8 mouse cellular contexts compared by ENCODE assay signal in the genomic region with DNA sequence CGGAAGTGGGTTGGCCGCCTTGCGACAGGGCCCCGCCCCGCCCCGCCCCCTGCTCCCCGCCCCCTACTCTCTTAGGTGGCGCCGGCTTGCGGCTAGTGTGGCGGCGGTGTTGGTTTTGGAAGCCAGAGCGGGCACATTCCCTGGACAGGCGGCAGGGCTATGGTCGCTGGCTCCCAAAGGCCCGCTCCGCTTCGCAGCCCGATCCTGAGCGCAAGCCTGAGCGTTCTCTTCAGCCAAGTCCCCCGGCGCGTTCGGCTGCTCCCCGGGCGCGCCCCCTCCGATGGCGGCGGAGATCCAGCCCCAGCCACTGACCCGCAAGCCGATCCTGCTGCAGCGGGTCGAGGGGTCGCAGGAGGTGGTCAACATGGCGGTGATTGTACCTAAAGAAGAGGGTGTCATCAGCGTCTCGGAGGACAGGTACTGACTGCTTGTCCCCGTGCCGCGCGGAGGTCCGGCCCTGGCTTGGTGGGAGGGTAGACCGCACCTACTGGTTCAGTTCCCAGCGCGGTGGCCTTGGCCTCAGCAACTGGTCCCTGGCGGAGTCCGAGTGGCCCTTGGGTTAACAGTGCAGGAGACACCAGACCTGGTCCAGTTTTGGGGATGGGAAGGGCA. TPM values are rescaled to one million over a fixed set of nuclear protein-coding genes. Genes with fewer than 3 reads are reported as not detected.
DNase-seq lines count a peak whose midpoint lies in the region; ATAC-seq and TF ChIP-seq lines count a peak whose summit lies in the region.

Gene Wdfy2 (plus strand): TSS at position 38 of the 612 bp plus-strand sequence.

- peaks cover 0 to 9% of the 10 kb centered on the region in 2 experiments for H3K36me3 ChIP-seq in CH12.LX (replicated peaks in 1 of 2; ENCODE audit: control insufficient read depth in 1 of 2, insufficient read depth in 1 of 2, low read length in 1 of 2)
- H3K36me3 ChIP-seq in MEL (ENCODE audit: control insufficient read depth in 1 of 2, insufficient read depth in 2 of 2, low read length in 2 of 2), result peaks cover 0 to 19% of the 10 kb centered on the region in 2 experiments; a peak in 2 of 4 replicates
- H3K36me3 ChIP-seq in embryonic facial prominence, embryonic 14.5 days (ENCODE audit: control insufficient read depth, insufficient read depth, low read length), result no peaks in the 10 kb centered on the region
- no peaks in the 10 kb centered on the region for H3K36me3 ChIP-seq in lung, postnatal 0 days (ENCODE audit: insufficient read depth, low read length)

- in situ Hi-C loops in CH12.LX (cut with MboI; ENCODE audit: low pct_ligation_motif_present, low pct_unique_long_range_greater_than_20kb, low sequenced_read_pairs), result no loop called here

- TF ChIP-seq RAD21 in CH12.LX (IDR thresholded peaks at IDR 0.05; ENCODE audit: low read depth, low read length) (no peak), MEL (IDR thresholded peaks at IDR 0.05; ENCODE audit: low read depth, low read length) (no peak)

- peak within 1 kb of the TSS; percentile 94 for H3K4me2 ChIP-seq in CH12.LX (ENCODE audit: insufficient read depth, low read depth, poor library complexity, severe bottlenecking)
- peak within 1 kb of the TSS; percentile 71 for H3K4me2 ChIP-seq in embryonic facial prominence, embryonic 14.5 days (ENCODE audit: low read depth, low read length)
- peak within 1 kb of the TSS; percentile 69 for H3K4me2 ChIP-seq in lung, postnatal 0 days (replicated peaks; ENCODE audit: low read depth, low read length)

- H3K4me3 ChIP-seq in CH12.LX (replicated peaks in 1 of 3; ENCODE audit: low read depth in 2 of 3, low read length in 2 of 3, poor library complexity in 1 of 3), result peak within 1 kb of the TSS; percentile 63 to 98 (median 73)
- H3K4me3 ChIP-seq in MEL (ENCODE audit: control insufficient read depth in 1 of 2, insufficient read depth in 1 of 2, low read depth in 2 of 2, low read length in 2 of 2), result peak within 1 kb of the TSS; percentile 95 to 99
- peak within 1 kb of the TSS; percentile 86 for H3K4me3 ChIP-seq in embryonic facial prominence, embryonic 14.5 days (ENCODE audit: low read depth, low read length)
- H3K4me3 ChIP-seq in lung, postnatal 0 days (ENCODE audit: low read depth, low read length), result peak within 1 kb of the TSS; percentile 97

- H3K79me2 ChIP-seq in CH12.LX (replicated peaks; ENCODE audit: control insufficient read depth, extremely low read depth, insufficient read depth, poor library complexity, severe bottlenecking) (no peaks in the 10 kb centered on the region; the same call in 1 of the 2 replicates), MEL (ENCODE audit: control insufficient read depth, insufficient read depth, low read length, poor library complexity) (no peaks in the 10 kb centered on the region; the same call in 1 of the 2 replicates)

- H3K9me3 ChIP-seq in CH12.LX (replicated peaks; ENCODE audit: low read length), result peaks cover 5% of the 10 kb centered on the region
- no peaks in the 10 kb centered on the region for H3K9me3 ChIP-seq in MEL (replicated peaks; ENCODE audit: insufficient read depth, low read length)
- H3K9me3 ChIP-seq in embryonic facial prominence, embryonic 14.5 days (ENCODE audit: control insufficient read depth, low read length), result no peaks in the 10 kb centered on the region
- H3K9me3 ChIP-seq in lung, postnatal 0 days (ENCODE audit: low read length), result no peaks in the 10 kb centered on the region

- H3K27me3 ChIP-seq in CH12.LX (replicated peaks), result no peaks in the 10 kb centered on the region
- no peaks in the 10 kb centered on the region for H3K27me3 ChIP-seq in MEL (ENCODE audit: control insufficient read depth in 1 of 2, insufficient read depth in 2 of 2, low read length in 2 of 2)
- no peaks in the 10 kb centered on the region for H3K27me3 ChIP-seq in embryonic facial prominence, embryonic 14.5 days (replicated peaks; ENCODE audit: control insufficient read depth, insufficient read depth, low read length)
- no peaks in the 10 kb centered on the region for H3K27me3 ChIP-seq in lung, postnatal 0 days (replicated peaks; ENCODE audit: insufficient read depth, low read length)

- 0 out of 4 replicates have a peak, but pooled peaks of 1 of the 2 experiments have one; percentile 4 for TF ChIP-seq CTCF in CH12.LX (conservative IDR thresholded peaks at IDR 0.05 in 1 of 2, IDR thresholded peaks at IDR 0.05 in 1 of 2; ENCODE audit: low read depth in 2 of 2, low read length in 2 of 2)
- TF ChIP-seq CTCF in MEL (IDR thresholded peaks at IDR 0.05 in 2 of 3, conservative IDR thresholded peaks at IDR 0.05 in 1 of 3; ENCODE audit: control insufficient read depth in 1 of 3, insufficient read depth in 1 of 3, low read depth in 2 of 3, low read length in 3 of 3, poor library complexity in 1 of 3, severe bottlenecking in 1 of 3), result 0 out of 6 replicates have a peak, but pooled peaks of 1 of the 3 experiments have one; percentile 23
- TF ChIP-seq CTCF in lung, postnatal 0 days (IDR thresholded peaks at IDR 0.05), result peak; percentile 10

- TF ChIP-seq EP300 in CH12.LX (IDR thresholded peaks at IDR 0.05; ENCODE audit: low read length), result no peak
- no peak for TF ChIP-seq EP300 in MEL (IDR thresholded peaks at IDR 0.05; ENCODE audit: low read depth in 1 of 2, low read length in 2 of 2)
- no peak for TF ChIP-seq EP300 in lung, postnatal 0 days (IDR thresholded peaks at IDR 0.05)

- TF ChIP-seq POLR2A in CH12.LX (IDR thresholded peaks at IDR 0.05; ENCODE audit: low read depth, low read length) (no peak; the same call in 1 of the 2 replicates), MEL (IDR thresholded peaks at IDR 0.05; ENCODE audit: control insufficient read depth in 1 of 2, insufficient read depth in 1 of 2, low read depth in 1 of 2, low read length in 2 of 2, poor library complexity in 1 of 2) (no peak)

- ATAC-seq in embryonic facial prominence, embryonic 14.5 days (ENCODE audit: low read depth), result peak; percentile 14
- peak; percentile 12 for ATAC-seq in lung, postnatal 0 days

- peaks cover 7 to 53% of the 10 kb centered on the region in 2 experiments; a peak in 3 of 4 replicates for H3K4me1 ChIP-seq in CH12.LX (ENCODE audit: control insufficient read depth in 1 of 2, insufficient read depth in 2 of 2)
- peaks cover 3 to 18% of the 10 kb centered on the region in 2 experiments for H3K4me1 ChIP-seq in MEL (ENCODE audit: control insufficient read depth in 1 of 2, insufficient read depth in 2 of 2, low read length in 2 of 2)
- H3K4me1 ChIP-seq in embryonic facial prominence, embryonic 14.5 days (ENCODE audit: control insufficient read depth, insufficient read depth, low read length), result peaks cover 10% of the 10 kb centered on the region; the same call in 1 of the 2 replicates
- no peaks in the 10 kb centered on the region for H3K4me1 ChIP-seq in lung, postnatal 0 days (ENCODE audit: insufficient read depth, low read depth, low read length)

- under 1% methylated on average over 26 of the region's 49 CpGs for WGBS in embryonic facial prominence, embryonic 14.5 days
- under 1% methylated on average over 41 of the region's 49 CpGs for WGBS in lung, postnatal 0 days

- H3K9ac ChIP-seq in CH12.LX (ENCODE audit: insufficient read depth, low read depth), result peak within 1 kb of the TSS; percentile 64
- H3K9ac ChIP-seq in MEL (ENCODE audit: control insufficient read depth, low read depth, low read length, poor library complexity, severe bottlenecking), result peak within 1 kb of the TSS; percentile 85
- H3K9ac ChIP-seq in embryonic facial prominence, embryonic 14.5 days (ENCODE audit: low read depth, low read length), result peak within 1 kb of the TSS; percentile 81
- H3K9ac ChIP-seq in lung, postnatal 0 days (replicated peaks; ENCODE audit: low read depth), result peak within 1 kb of the TSS; percentile 78

- H3K27ac ChIP-seq in CH12.LX (ENCODE audit: insufficient read depth, low read depth), result peak within 1 kb of the TSS; percentile 16
- H3K27ac ChIP-seq in MEL (ENCODE audit: control insufficient read depth, low read depth, low read length), result peak within 1 kb of the TSS; percentile 62
- peak within 1 kb of the TSS; percentile 56; the same call in 1 of the 2 replicates for H3K27ac ChIP-seq in embryonic facial prominence, embryonic 14.5 days (replicated peaks; ENCODE audit: low read depth, low read length)
- H3K27ac ChIP-seq in lung, postnatal 0 days (ENCODE audit: low read length), result peak within 1 kb of the TSS; percentile 85

- DNase-seq in CH12.LX (ENCODE audit: extremely low read depth), result peak; percentile 21
- no peak for DNase-seq in MEL (ENCODE audit: low read depth, low spot score)
- peak; percentile 43 for DNase-seq in embryonic facial prominence, embryonic 14.5 days (ENCODE audit: low spot score)
- DNase-seq in heart, postnatal 4 days, result peak; percentile 65
- peak; percentile 35 to 42 for DNase-seq in layer of hippocampus, postnatal 25 days (ENCODE audit: extremely low spot score in 1 of 2, low spot score in 1 of 2)
- DNase-seq in lung, postnatal 0 days (ENCODE audit: low spot score), result peak; percentile 41
- peak; percentile 59 for DNase-seq in ovary, postnatal 10 days (ENCODE audit: low spot score)
- no peak for DNase-seq in thymus, adult 18-20 months

- dilution Hi-C loops in CH12.LX (cut with MboI; ENCODE audit: extremely low pct_ligation_motif_present, extremely low pct_unique_long_range_greater_than_20kb, low sequenced_read_pairs), result no loop called here

TF ChIP-seq in CH12.LX, 34 proteins besides CTCF, POLR2A, EP300 and RAD21 (continues in another document):
- TF ChIP-seq ZC3H11A (IDR thresholded peaks at IDR 0.05; ENCODE audit: low read depth, low read length) (no peak), ELF1 (IDR thresholded peaks at IDR 0.05; ENCODE audit: low read depth, low read length) (no peak), RCOR1 (conservative IDR thresholded peaks at IDR 0.05; ENCODE audit: low read depth, low read length) (no peak), SIN3A (IDR thresholded peaks at IDR 0.05; ENCODE audit: low read length) (peak; percentile 60)

TF ChIP-seq in MEL, 35 proteins besides CTCF, POLR2A, EP300 and RAD21:
- TF ChIP-seq TCF12 (IDR thresholded peaks at IDR 0.05; ENCODE audit: low read depth, low read length), result peak; percentile 10; the same call in 1 of the 2 replicates
- peak; percentile 58 for TF ChIP-seq NELFE (IDR thresholded peaks at IDR 0.05; ENCODE audit: low read depth, low read length)
- TF ChIP-seq USF1 (IDR thresholded peaks at IDR 0.05; ENCODE audit: low read depth, low read length), result no peak

RNA-seq across cellular contexts. Expression of gene Wdfy2, which starts in this region (rescaled TPM):
- total RNA-seq in CH12.LX (2012; rRNA removed) (3.9 and 6.3 TPM in 2 replicates), CH12.LX (2014; rRNA removed) (6.7 and 7.6 TPM in 2 replicates), MEL (2012; rRNA removed) (2.7 and 3.3 TPM in 2 replicates)
- polyA plus RNA-seq in CH12.LX (2012; ENCODE audit: insufficient read length, low read depth) (5.5 and 6.6 TPM in 2 replicates), MEL (2012; ENCODE audit: insufficient read depth in 1 of 2, insufficient read length in 2 of 2, low read depth in 1 of 2, low replicate concordance in 2 of 2, missing spikeins in 1 of 2) (1 to 10 TPM in 1 of 2 experiments, not detected in 1; 4.1 TPM)
- polyA plus RNA-seq in embryonic facial prominence, embryonic 14.5 days (2014; fragmentation: Nextera tagmentation; extraction: Ambion mirVana), result 11.6 and 13.7 TPM in 2 replicates
- total RNA-seq in heart, postnatal 4 days (2021), result 1 to 10 TPM; 8.0 to 8.3 TPM
- 10 to 100 TPM; 14.1 to 16.5 TPM for total RNA-seq in layer of hippocampus, postnatal 25 days (2021)
- 3.4 and 3.5 TPM in 2 replicates for polyA plus RNA-seq in lung, postnatal 0 days (2015; fragmentation: Nextera tagmentation; extraction: Ambion mirVana)

Comparison
In these comparisons a context has a peak if more than half of its experiments do, and no peak if none do; other contexts are left out.
1. DNase-seq: peak in CH12.LX (single experiment), embryonic facial prominence, embryonic 14.5 days (single experiment), heart, postnatal 4 days (single experiment), layer of hippocampus, postnatal 25 days (2 of 2), lung, postnatal 0 days (single experiment) and ovary, postnatal 10 days (single experiment); none in MEL (single experiment) and thymus, adult 18-20 months (0 of 2).
2. H3K27ac ChIP-seq: peak in every context shown above with its lines; median percentile 85 in lung, postnatal 0 days; 62 in MEL; 56 in embryonic facial prominence, embryonic 14.5 days; 16 in CH12.LX.
3. Of the 35 proteins assayed by ChIP-seq in both MEL and CH12.LX: peak only in MEL: none; only in CH12.LX: MXI1, SIN3A and ZMIZ1; in both: NELFE and TCF12; in neither: 29; mixed calls (peak in some experiments, not most) for 1.
4. Peak in every context shown above with its lines, with median percentiles within 50 percentile points of each other: H3K4me2 ChIP-seq, H3K4me3 ChIP-seq and H3K9ac ChIP-seq.